Mouse (Mus musculus) C2C12 (cell line): ENCODE results near the gene Nhlh1. TPM values are rescaled to one million over a fixed set of nuclear protein-coding genes. Genes with fewer than 3 reads are reported as not detected.

Source experiments
- H3K27me3 ChIP-seq: one replicate; pipeline ENCODE4 v1.6.1; 2011; ENCODE audit not compliant: control insufficient read depth, insufficient read depth, insufficient read length
- H3K36me3 ChIP-seq: one replicate; pipeline ENCODE4 v1.6.1; 2011; ENCODE audit not compliant: control insufficient read depth, insufficient read depth
- H3K4me3 ChIP-seq: one replicate; pipeline ENCODE4 v1.5.1; 2011; ENCODE audit warnings: mild to moderate bottlenecking, control low read depth; ENCODE audit not compliant: poor library complexity, insufficient read depth, severe bottlenecking
- H3K79me2 ChIP-seq: one replicate; pipeline ENCODE4 v1.6.1; 2011; ENCODE audit not compliant: control insufficient read depth, insufficient read depth
- H3K79me3 ChIP-seq: one replicate; pipeline ENCODE4 v1.6.1; 2011; ENCODE audit warnings: low read depth, control low read depth
- H3ac ChIP-seq: one replicate; pipeline ENCODE3; 2011; ENCODE audit warnings: low read depth; ENCODE audit not compliant: control insufficient read depth, insufficient read length
- CEBPB ChIP-seq: IDR thresholded peaks from one replicate; pipeline ENCODE4 v1.6.1; 2011; ENCODE audit warnings: low read depth, mild to moderate bottlenecking, control low read depth, moderate library complexity
- CTCF ChIP-seq: IDR thresholded peaks from one replicate; pipeline ENCODE4 v1.5.1; 2011; ENCODE audit not compliant: control insufficient read depth, insufficient read depth, insufficient read length
- FOSL1 ChIP-seq: IDR thresholded peaks from one replicate; pipeline ENCODE4 v1.8.0; 2011; ENCODE audit warnings: mild to moderate bottlenecking, low read length; ENCODE audit not compliant: poor library complexity, insufficient read depth, severe bottlenecking
- MAX ChIP-seq: IDR thresholded peaks from one replicate; pipeline ENCODE4 v1.6.1; 2011; ENCODE audit warnings: mild to moderate bottlenecking, control low read depth
- MYOD1 ChIP-seq: IDR thresholded peaks from one replicate; pipeline ENCODE4 v1.6.1; 2011; ENCODE audit warnings: low read depth; ENCODE audit not compliant: control insufficient read depth, insufficient read length
- MYOG ChIP-seq: IDR thresholded peaks from one replicate; pipeline ENCODE4 v1.6.1; 2011; ENCODE audit not compliant: control insufficient read depth, insufficient read length; ENCODE audit errors: extremely low read depth
- USF1 ChIP-seq: IDR thresholded peaks from one replicate; pipeline ENCODE4 v1.6.1; 2011; ENCODE audit warnings: low read depth, mild to moderate bottlenecking, control low read depth, moderate library complexity
- polyA plus RNA-seq: library from polyadenylated mRNA; unstranded; fragments of >200 nt; fragmentation: generic; extraction: Trizol; gene quantifications from one replicate; pipeline ENCODE4 v1.2.1, GENCODE M21; 2012; ENCODE audit warnings: missing spikeins

Gene Nhlh1
- polyA plus RNA-seq, 1 experiment, result not detected

DNA sequence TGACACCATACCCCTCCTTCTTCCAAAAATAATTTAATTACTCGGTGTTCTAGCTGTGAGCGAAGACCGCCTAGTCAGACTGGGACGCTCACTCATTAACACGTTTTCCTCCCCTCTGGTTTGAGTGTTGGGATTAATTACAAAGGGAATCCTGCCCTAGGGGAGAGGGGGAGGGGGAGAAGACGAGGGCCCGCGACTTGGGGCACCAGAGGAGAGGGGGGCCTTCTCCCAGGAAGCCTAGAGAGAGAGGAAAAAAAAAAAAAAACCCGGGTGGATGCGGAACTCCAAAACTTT is 29.6 kb downstream of the Nhlh1 start:
- Histone ChIP-seq H3K79me3 (no peaks in the 10 kb centered on the region), H3K36me3 (no peaks in the 10 kb centered on the region), H3K4me3 (no peak overlapping the region), H3K27me3 (no peaks in the 10 kb centered on the region), H3ac (no peak overlapping the region), H3K79me2 (no peaks in the 10 kb centered on the region)
- TF ChIP-seq CTCF (no peak), USF1 (no peak), MAX (no peak), MYOD1 (no peak)

DNA sequence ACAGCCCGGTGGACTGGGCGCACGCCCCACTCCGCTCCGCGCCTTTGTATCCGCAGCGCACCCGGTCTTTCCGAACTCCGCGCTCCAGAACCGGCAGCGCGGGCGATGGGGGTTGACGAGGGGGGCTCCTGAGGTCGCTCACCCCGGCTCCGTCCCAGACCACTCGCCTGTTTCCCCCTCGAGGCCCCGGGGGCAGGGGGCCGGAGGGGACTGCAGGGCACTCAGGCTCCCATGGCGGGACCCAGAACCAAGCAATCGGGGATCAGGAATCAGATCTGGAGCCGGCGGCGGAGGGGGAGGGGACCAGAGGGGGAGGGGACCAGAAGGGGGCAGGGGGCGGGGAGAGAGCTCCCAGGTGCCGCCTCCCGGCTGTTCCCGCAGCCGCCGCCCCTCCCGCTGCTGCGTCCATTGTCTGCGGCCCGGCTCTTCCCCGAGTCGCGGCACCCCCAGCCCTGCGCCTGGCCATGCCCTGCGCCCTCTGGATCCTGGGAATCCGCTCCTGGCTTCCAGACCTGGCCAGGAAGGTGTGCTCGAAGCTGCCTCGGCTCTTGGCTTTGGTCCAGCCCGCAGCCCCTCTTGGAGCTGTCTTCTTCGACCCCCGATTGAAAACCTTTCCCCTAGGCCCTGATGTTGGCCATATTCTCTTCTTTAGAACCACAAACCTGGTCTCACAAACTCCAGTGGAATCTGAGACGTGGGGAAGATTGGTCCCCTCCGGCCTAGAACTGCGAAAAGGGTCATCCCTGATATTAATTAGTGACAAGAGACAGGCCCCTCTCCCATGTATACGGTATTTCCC is 30.2 kb downstream of the Nhlh1 start:
- Histone ChIP-seq H3K36me3 (no peaks in the 10 kb centered on the region), H3K27me3 (no peaks in the 10 kb centered on the region), H3K79me3 (no peaks in the 10 kb centered on the region), H3K79me2 (no peaks in the 10 kb centered on the region), H3K4me3 (peak overlapping the region; percentile 56), H3ac (peak overlapping the region; percentile 84)
- TF ChIP-seq FOSL1 (no peak), MYOD1 (no peak), MYOG (no peak), CTCF (no peak), USF1 (no peak), MAX (no peak), CEBPB (no peak)

DNA sequence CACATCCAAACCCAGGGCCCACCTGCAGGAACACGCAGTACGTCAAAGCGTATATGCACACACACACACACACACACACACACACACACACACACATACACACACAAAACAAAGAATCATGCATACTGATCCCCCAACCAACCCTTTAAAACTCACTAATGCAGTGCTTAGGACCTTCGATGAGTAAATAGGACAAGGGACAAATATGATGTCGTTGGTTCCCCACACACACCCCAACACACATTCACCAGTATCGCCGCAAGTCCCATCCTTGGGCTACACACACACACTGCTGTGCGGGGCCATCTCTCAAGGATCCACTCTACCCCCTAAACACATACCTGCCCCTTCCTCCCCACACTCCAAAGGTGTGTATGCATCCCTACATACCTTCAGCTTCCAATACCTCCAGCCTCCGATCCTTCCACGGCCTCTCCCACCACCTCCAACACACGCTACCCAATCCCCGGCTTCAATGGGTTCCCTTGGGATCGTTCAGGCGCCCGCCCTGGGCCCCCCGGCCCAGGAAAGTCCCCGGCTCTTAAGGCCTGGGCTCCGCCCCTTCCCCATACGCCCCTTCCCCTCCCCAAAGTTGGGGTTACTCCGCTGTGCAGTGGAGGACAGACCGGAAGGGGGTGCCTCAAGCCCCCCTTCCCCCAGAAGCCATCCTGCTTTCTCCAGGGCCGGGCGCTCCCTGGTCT is 31.0 kb downstream of the Nhlh1 start:
- Histone ChIP-seq H3K79me3 (no peaks in the 10 kb centered on the region), H3K79me2 (no peaks in the 10 kb centered on the region), H3ac (peak overlapping the region; percentile 84), H3K4me3 (peak overlapping the region; percentile 56), H3K27me3 (no peaks in the 10 kb centered on the region), H3K36me3 (no peaks in the 10 kb centered on the region)
- TF ChIP-seq MYOD1 (no peak), CEBPB (no peak), MYOG (no peak)

DNA sequence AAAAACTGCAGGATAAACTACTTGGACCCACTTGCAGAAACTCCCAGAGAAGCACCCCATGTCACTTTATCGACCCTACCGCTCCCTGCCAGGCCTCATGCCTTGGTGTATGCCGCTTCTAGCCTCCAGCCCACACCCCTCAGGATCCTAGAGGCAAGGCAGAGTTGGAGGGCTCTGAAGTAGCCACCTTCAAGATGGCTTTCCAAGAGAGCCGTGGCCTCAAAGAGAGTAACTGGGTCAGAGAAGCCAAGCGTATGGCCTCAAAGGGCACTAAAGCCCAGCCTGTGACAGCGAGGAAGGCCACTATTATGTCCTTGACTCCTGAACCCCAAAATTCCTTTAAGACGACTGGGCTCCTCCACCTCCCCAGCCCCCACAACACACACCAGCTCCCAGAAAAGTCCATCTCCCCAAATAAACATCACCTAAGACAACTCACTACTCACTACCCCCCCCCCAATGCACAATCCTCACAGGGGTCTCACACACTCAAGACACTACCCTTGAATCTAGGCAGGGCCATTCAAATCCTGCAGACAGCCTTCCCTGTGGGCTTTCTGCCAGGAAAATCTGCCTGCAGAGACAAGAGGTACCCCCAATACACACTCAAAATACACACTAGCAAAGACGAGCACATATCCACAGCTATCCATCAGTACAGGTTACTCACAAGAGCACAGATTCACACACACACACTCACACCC is 32.0 kb downstream of the Nhlh1 start:
- TF ChIP-seq CEBPB, result no peak
- TF ChIP-seq MYOD1, result no peak
- TF ChIP-seq MAX, result no peak
- no peak for TF ChIP-seq CTCF
- no peak for TF ChIP-seq MYOG
- TF ChIP-seq USF1, result no peak
- no peak for TF ChIP-seq FOSL1
- Histone ChIP-seq H3K79me2 (no peaks in the 10 kb centered on the region), H3K79me3 (no peaks in the 10 kb centered on the region), H3K36me3 (no peaks in the 10 kb centered on the region), H3K27me3 (no peaks in the 10 kb centered on the region), H3ac (no peak overlapping the region), H3K4me3 (no peak overlapping the region)

DNA sequence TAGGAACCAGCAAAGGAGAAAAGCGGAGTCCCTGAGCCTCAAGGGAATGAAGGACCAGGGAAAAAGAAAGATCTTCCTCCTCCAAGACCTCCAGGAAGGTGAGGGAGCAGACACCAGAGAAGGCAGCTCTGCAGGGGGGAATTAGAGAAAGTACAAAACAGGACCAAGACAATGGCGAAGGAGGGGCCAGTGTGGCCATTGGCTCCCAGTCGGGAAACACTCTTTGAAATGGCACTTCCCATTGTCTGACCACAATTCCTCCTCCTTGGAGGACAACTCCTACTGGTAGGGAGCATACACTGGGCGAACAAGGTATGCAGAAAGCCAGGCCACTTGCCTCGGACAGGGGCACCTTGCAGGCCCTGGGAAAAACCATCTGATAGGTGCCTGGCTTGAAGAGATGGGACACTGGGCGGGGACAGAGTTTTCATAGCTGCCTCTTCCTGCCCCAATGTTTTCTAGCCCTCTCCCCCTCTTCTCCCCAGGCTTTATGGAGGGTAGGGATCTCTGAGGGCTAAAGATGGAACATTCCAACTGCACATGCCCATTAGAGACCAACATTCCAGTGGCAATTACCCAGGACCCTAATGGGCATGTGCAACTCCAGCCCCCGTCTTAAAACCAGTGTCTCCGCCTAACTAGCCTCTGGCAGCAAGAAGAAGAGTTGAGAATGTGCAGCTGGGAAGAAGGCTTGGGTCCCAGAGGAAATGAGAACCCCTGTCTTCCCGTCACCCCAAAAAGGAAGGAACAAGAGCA is 33.1 kb downstream of the Nhlh1 start:
- Histone ChIP-seq H3K4me3 (no peak overlapping the region), H3K36me3 (no peaks in the 10 kb centered on the region), H3K79me3 (no peaks in the 10 kb centered on the region), H3ac (no peak overlapping the region), H3K79me2 (no peaks in the 10 kb centered on the region), H3K27me3 (no peaks in the 10 kb centered on the region)
- no peak for TF ChIP-seq MYOD1
- no peak for TF ChIP-seq CTCF
- no peak for TF ChIP-seq MAX
- no peak for TF ChIP-seq FOSL1
- TF ChIP-seq CEBPB, result no peak
- TF ChIP-seq USF1, result no peak
- TF ChIP-seq MYOG, result no peak
